Mouse (Mus musculus) cortical plate, adult 2 months (tissue): ENCODE results near the gene Caly.

Experiments
- CTCF ChIP-seq: fragments of 200-500 bp; IDR thresholded peaks from 2 replicates; pipeline ENCODE4 v1.5.1; 2011; ENCODE audit warnings: mild to moderate bottlenecking, control low read depth, low read length; ENCODE audit not compliant: insufficient read depth; ENCODE audit errors: extremely low read depth
- POLR2A ChIP-seq: fragments of 200-500 bp; IDR thresholded peaks from 2 replicates; pipeline ENCODE4 v1.6.1; 2011; ENCODE audit warnings: mild to moderate bottlenecking, low read length, control low read depth; ENCODE audit not compliant: insufficient read depth; ENCODE audit errors: extremely low read depth

DNA sequence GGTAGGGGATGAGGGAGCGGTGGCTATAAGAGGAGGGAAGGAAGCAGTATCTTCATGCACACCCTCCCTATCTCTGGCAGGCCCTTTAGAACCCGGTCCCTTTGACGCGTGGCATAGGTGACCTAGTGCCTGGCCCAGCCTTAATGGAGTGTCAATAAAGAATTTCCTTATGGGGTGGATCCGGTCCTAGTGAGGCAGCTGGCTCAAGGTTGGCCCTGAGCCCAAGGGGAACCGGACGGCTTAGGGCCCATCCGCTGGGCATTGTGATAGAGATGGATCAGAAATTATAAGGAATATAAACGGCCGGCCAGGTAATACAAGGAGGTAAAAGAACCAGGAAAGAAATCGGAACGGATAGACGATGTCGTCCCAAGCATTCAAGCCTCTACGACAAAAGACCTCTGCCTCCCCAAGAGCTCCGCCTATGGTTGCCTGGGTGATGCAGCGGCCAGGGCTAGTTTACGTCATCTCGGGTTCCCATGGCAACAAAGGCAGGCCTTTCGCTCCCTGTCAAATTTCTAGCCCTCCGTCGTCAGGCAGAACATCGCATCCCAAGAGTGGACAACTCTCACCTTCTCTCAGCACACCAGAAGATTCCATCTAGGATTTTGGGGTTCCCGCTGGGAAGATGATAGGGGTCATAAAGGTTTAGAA is 1.7 kb downstream of the Caly start:
- TF ChIP-seq POLR2A (peak; percentile 99), CTCF (no peak)
